Mouse (Mus musculus) E14TG2a.4 (cell line): ENCODE data around the gene Mthfd2.

Experiments used
- CTCF ChIP-seq: conservative IDR thresholded peaks from 2 replicates; pipeline ENCODE4 v1.5.1; 2014; ENCODE audit warnings: low read length
- NANOG ChIP-seq: IDR thresholded peaks from 2 replicates; pipeline ENCODE4 v1.6.1; 2014; ENCODE audit warnings: borderline replicate concordance, low read length, mixed read lengths
- POU5F1 ChIP-seq: IDR thresholded peaks from 2 replicates; pipeline ENCODE4 v1.6.1; 2014; ENCODE audit warnings: low read length, borderline replicate concordance

DNA sequence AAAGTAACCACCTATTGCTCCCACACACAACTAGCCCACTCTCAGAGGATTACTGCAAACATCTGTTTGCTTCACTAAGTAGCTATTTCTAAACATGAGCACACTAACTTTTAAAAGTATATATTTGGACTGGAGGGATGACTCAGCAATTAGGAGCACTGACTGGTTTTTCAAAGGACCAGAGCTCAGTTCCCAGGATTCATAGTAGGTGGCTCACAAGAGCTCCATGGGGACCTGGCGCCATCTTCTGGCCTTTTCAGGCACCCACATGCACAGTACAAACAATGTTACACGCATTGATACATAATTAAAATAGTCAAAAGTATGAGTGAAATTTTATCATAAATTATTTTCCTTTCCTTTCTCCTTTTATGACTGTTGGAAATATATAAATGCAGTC lies 46.8 kb downstream of the Mthfd2 start:
- TF ChIP-seq CTCF (peak; percentile 82), NANOG (no peak), POU5F1 (no peak)
